Mouse (Mus musculus): ENCODE measurements around the gene Sox5. TPM values are rescaled to one million over a fixed set of nuclear protein-coding genes. Genes with fewer than 3 reads are reported as not detected.

Sox5 gene
- total RNA-seq, 1 experiment from 2014 or later, result 1.6 TPM

GRCm38 (mm10) chr6:144779945-144780607 lies 1.7 kb downstream of the Sox5 start:
- no peak for ATAC-seq (replicated peaks in 1 of 2; ENCODE audit: insufficient read depth in 1 of 2, low FRiP score in 2 of 2, low TSS enrichment in 1 of 2, low read depth in 1 of 2, poor library complexity in 2 of 2, severe bottlenecking in 2 of 2)

- no peak for ATAC-seq (replicated peaks in 1 of 2; ENCODE audit: insufficient read depth in 1 of 2, low FRiP score in 2 of 2, low TSS enrichment in 1 of 2, low read depth in 1 of 2, poor library complexity in 2 of 2, severe bottlenecking in 2 of 2)
These were observed 4.3 kb downstream of the Sox5 start for GRCm38 (mm10) chr6:144777356-144778035.

- ATAC-seq (replicated peaks in 1 of 2; ENCODE audit: insufficient read depth in 1 of 2, low FRiP score in 2 of 2, low TSS enrichment in 1 of 2, low read depth in 1 of 2, poor library complexity in 2 of 2, severe bottlenecking in 2 of 2), result no peak
These were observed 8.0 kb downstream of the Sox5 start for GRCm38 (mm10) chr6:144773736-144774135.

- 0 out of 4 replicates have a peak, but pooled peaks of 1 of the 2 experiments have one; percentile 31 for ATAC-seq (replicated peaks in 1 of 2; ENCODE audit: insufficient read depth in 1 of 2, low FRiP score in 2 of 2, low TSS enrichment in 1 of 2, low read depth in 1 of 2, poor library complexity in 2 of 2, severe bottlenecking in 2 of 2)
These were observed 8.8 kb downstream of the Sox5 start for GRCm38 (mm10) chr6:144772985-144773384.

GRCm38 (mm10) chr6:144772175-144772918 lies 9.4 kb downstream of the Sox5 start:
- ATAC-seq (replicated peaks in 1 of 2; ENCODE audit: insufficient read depth in 1 of 2, low FRiP score in 2 of 2, low TSS enrichment in 1 of 2, low read depth in 1 of 2, poor library complexity in 2 of 2, severe bottlenecking in 2 of 2), result peak; percentile 56 to 73; a peak in 2 of 4 replicates

GRCm38 (mm10) chr6:144769060-144769459 lies 12.7 kb downstream of the Sox5 start:
- 0 out of 4 replicates have a peak, but pooled peaks of 1 of the 2 experiments have one; percentile 20 for ATAC-seq (replicated peaks in 1 of 2; ENCODE audit: insufficient read depth in 1 of 2, low FRiP score in 2 of 2, low TSS enrichment in 1 of 2, low read depth in 1 of 2, poor library complexity in 2 of 2, severe bottlenecking in 2 of 2)

GRCm38 (mm10) chr6:144761902-144762301 lies 19.9 kb downstream of the Sox5 start:
- no peak for ATAC-seq (replicated peaks in 1 of 2; ENCODE audit: insufficient read depth in 1 of 2, low FRiP score in 2 of 2, low TSS enrichment in 1 of 2, low read depth in 1 of 2, poor library complexity in 2 of 2, severe bottlenecking in 2 of 2)

- ATAC-seq (replicated peaks in 1 of 2; ENCODE audit: insufficient read depth in 1 of 2, low FRiP score in 2 of 2, low TSS enrichment in 1 of 2, low read depth in 1 of 2, poor library complexity in 2 of 2, severe bottlenecking in 2 of 2), result no peak
These were observed 22.6 kb downstream of the Sox5 start for GRCm38 (mm10) chr6:144759193-144759592.

- no peak for ATAC-seq (replicated peaks in 1 of 2; ENCODE audit: insufficient read depth in 1 of 2, low FRiP score in 2 of 2, low TSS enrichment in 1 of 2, low read depth in 1 of 2, poor library complexity in 2 of 2, severe bottlenecking in 2 of 2)
These were observed 24.4 kb downstream of the Sox5 start for GRCm38 (mm10) chr6:144757414-144757813.

GRCm38 (mm10) chr6:144756444-144756843 lies 25.3 kb downstream of the Sox5 start:
- ATAC-seq (replicated peaks in 1 of 2; ENCODE audit: insufficient read depth in 1 of 2, low FRiP score in 2 of 2, low TSS enrichment in 1 of 2, low read depth in 1 of 2, poor library complexity in 2 of 2, severe bottlenecking in 2 of 2), result no peak

GRCm38 (mm10) chr6:144755304-144755703 lies 26.5 kb downstream of the Sox5 start:
- no peak for ATAC-seq (replicated peaks in 1 of 2; ENCODE audit: insufficient read depth in 1 of 2, low FRiP score in 2 of 2, low TSS enrichment in 1 of 2, low read depth in 1 of 2, poor library complexity in 2 of 2, severe bottlenecking in 2 of 2)

GRCm38 (mm10) chr6:144754366-144754765 lies 27.4 kb downstream of the Sox5 start:
- no peak for ATAC-seq (replicated peaks in 1 of 2; ENCODE audit: insufficient read depth in 1 of 2, low FRiP score in 2 of 2, low TSS enrichment in 1 of 2, low read depth in 1 of 2, poor library complexity in 2 of 2, severe bottlenecking in 2 of 2)

GRCm38 (mm10) chr6:144753963-144754296 lies 27.8 kb downstream of the Sox5 start:
- ATAC-seq (replicated peaks in 1 of 2; ENCODE audit: insufficient read depth in 1 of 2, low FRiP score in 2 of 2, low TSS enrichment in 1 of 2, low read depth in 1 of 2, poor library complexity in 2 of 2, severe bottlenecking in 2 of 2), result no peak

GRCm38 (mm10) chr6:144753225-144753962 lies 28.4 kb downstream of the Sox5 start:
- ATAC-seq (replicated peaks in 1 of 2; ENCODE audit: insufficient read depth in 1 of 2, low FRiP score in 2 of 2, low TSS enrichment in 1 of 2, low read depth in 1 of 2, poor library complexity in 2 of 2, severe bottlenecking in 2 of 2), result no peak

GRCm38 (mm10) chr6:144751581-144751980 lies 30.2 kb downstream of the Sox5 start:
- ATAC-seq (replicated peaks in 1 of 2; ENCODE audit: insufficient read depth in 1 of 2, low FRiP score in 2 of 2, low TSS enrichment in 1 of 2, low read depth in 1 of 2, poor library complexity in 2 of 2, severe bottlenecking in 2 of 2), result no peak

- no peak for ATAC-seq (replicated peaks in 1 of 2; ENCODE audit: insufficient read depth in 1 of 2, low FRiP score in 2 of 2, low TSS enrichment in 1 of 2, low read depth in 1 of 2, poor library complexity in 2 of 2, severe bottlenecking in 2 of 2)
These were observed 31.6 kb downstream of the Sox5 start for GRCm38 (mm10) chr6:144750197-144750596.

GRCm38 (mm10) chr6:144746436-144746835 lies 35.3 kb downstream of the Sox5 start:
- ATAC-seq (replicated peaks in 1 of 2; ENCODE audit: insufficient read depth in 1 of 2, low FRiP score in 2 of 2, low TSS enrichment in 1 of 2, low read depth in 1 of 2, poor library complexity in 2 of 2, severe bottlenecking in 2 of 2), result no peak

All from hematopoietic stem cell, adult 5-6 weeks (primary cell).